Mouse (Mus musculus): ENCODE data around the gene Gria1. TPM values are rescaled to one million over a fixed set of nuclear protein-coding genes. Genes with fewer than 3 reads are reported as not detected.

The Gria1 gene
- 1 to 10 TPM; 2.8 to 3.5 TPM for total RNA-seq (2021)
- long read RNA-seq, experiment 1: 0 reads
- long read RNA-seq, experiment 2, full-length matches to known transcripts: 2 of 2 reads
- long read RNA-seq, experiment 2, partial matches to known transcripts: 0 of 2 reads
- long read RNA-seq, experiment 2, other reads (novel, unspliced or antisense): 0 of 2 reads

DNA sequence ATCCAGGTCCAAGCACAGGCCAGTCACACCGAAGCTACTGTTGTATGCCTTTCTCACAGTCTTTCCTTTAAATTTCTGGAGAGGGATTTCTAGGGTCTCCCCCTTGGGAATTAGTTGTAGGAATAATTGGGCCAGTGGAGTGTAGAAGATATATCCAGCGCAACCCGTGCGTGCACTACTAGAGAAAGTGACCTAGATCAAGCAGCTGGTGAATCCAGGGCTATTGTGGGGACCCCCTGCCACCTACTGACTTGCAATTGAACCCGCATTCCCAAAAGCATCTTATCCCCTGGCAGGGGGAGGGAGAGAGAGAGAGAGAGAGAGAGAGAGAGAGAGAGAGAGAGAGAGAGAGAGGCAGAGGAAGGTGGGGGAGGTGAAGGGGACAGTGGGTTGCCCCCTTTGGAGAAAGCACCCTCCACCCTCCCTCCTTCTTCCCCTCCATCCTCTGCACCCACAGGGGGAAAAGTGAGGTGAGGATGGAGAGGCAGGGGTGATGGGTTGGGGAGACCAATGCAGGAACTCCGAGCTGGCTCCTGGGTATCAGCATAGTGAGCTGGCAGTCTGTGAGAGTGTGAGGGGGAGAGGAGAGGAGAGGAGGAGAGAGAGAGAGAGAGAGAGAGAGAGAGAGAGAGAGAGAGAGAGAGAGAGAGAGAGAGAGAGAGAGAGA lies at the start of gene Gria1:
TSS of gene Gria1 (plus strand) at position 364 of the 667 bp plus-strand sequence.
- no peak for DNase-seq (ENCODE audit: low spot score in 2 of 2)

DNA sequence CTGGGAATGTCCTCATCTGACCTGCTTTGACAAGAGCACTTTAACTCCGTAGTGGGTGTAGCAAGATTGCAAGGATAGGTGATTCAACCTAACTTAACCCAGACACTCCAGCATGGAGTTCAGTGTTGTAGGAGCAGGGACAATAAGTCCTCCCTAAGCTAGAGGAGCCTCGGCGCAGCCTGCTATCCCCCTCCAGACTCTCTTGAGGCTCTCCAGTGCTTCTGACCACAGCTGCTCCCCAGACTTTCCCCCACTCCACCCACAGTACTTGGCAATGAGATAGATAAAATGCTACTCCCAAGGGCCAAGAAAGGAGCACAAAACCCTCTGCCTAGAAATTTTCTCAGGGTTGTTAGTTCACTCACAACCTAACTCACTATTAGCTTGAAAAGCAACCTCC lies 49.4 kb upstream of the Gria1 start:
- no peak for DNase-seq (ENCODE audit: low spot score in 2 of 2)

DNA sequence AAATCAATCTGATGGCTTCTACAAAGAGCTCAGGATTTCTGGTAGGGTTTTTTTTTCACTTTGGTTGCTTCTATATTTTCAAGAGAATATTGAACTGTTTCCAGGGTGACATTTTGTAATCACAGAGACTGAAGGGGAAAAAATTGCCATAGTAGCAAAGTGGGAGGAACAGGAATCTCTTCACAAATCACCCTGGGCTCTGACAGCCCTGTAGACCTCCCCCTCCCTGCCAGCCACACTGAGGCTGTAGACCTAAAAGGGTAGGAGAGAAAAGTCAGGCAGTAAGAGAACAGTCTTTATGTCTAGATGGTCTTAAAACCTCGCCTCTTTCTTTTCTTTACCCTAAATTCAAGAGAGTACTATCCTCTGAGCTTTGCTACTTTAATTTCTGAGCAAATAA lies 38.4 kb upstream of the Gria1 start:
- DNase-seq (ENCODE audit: low spot score in 2 of 2): no peak

DNA sequence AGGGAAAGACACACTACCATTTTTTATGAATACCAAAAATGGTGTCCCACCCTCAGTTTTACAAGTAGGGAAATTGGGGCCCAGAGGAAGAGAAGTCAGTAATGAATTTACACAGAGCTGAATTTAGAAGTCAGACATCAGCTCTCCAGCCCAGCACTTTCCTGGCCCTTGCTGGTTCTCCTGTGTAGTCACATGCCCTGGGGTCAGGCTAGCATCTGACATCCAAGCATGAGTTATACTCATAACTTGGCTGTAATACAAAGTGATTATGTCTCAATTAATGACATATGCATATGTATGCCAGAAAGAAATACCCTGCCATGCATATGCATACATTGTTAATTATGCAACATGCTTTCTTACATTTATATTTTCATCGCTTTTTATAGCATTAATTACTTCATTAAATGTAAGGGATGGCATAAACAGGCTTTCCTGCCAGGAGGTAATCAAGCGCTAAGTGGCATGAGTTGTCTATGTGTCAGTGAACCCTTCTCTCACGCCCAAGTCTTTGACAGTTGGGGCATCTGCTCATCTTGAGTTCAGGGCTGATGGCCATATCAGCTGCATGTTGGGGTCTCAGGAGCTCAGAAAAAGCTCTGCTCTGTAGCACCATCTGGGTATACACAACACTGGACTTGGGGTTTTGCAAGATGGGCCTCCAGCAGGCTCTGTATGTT lies 26.7 kb upstream of the Gria1 start:
- no peak for DNase-seq (ENCODE audit: low spot score in 2 of 2)

DNA sequence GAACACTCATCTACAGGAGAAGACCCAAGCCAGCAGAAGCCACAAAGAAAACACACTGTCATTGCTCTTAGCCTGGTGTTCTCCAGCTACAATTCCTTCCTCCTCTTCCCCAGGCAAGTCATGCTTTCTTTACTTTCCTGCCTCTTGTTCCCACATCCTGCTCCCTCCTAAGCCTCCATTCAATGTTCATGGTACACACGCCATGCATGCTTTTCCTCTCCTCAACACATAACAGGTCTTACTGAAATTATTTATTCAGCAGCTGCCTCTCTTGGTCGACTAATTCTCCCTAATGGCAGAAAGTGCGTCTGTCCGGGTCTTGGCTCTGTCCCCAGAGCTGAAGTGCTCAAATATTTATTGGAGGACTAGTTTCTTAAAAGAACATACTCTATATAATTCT lies 25.7 kb upstream of the Gria1 start:
- DNase-seq (ENCODE audit: low spot score in 2 of 2): no peak

DNA sequence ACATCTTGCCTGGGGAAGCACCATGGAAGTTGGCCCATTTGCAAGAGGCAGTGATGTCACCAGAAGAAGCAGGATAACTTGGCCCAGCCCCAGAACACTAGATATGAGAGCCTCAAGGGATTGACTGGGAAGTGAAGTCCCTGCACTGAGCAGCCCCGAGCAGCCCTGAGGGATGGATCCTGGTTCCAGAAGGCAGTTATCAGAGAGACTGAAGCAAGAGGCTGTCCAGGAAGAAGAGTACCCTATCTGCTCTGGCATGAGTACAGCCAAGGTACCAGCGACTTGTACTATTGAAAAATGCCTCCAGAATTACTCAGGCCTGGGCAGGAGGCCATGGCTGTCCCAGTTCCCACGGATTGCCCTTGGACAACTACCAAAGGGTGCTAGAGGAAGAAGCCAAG lies 11.6 kb upstream of the Gria1 start:
- DNase-seq (ENCODE audit: low spot score in 2 of 2): no peak

DNA sequence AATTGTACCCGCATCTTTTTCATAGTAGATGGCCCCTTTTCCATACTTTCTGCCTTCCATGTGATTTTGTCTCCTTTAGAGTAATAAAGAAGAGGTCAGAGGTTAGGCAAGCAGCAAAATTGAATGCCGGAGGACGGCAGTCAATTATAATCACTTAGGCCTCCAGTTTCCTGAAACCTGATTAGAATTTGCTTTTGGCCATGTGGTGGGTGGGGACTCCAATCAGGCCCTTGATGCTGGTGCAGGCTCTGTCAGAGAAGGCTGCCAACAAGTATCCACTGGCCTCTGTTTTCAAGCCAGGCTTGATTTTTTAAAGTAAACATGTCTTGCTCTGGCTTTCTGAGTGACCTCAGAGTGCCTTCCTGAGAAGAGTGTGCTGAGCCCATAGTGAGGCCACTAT lies 6.6 kb upstream of the Gria1 start:
- no peak for DNase-seq (ENCODE audit: low spot score in 2 of 2)

DNA sequence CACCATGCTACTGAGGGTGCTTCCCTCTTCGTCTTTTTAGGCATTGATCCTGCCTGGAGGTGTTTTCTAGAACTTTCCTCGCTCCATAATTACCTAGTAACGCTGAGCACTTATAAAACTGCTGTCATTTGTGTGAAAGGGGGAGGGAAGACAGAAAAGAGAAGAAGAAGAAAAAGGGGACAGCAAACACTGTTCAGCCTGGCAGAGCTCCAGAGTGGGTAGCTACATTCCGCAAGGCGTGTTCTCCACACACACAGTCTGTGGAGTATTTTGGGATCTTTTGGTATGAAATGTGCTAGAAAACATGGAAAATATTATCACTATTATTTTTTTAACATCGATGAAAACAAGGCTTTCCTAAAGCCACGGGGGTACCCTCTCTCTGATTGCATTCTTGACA lies 5.8 kb upstream of the Gria1 start:
- no peak for DNase-seq (ENCODE audit: low spot score in 2 of 2)

DNA sequence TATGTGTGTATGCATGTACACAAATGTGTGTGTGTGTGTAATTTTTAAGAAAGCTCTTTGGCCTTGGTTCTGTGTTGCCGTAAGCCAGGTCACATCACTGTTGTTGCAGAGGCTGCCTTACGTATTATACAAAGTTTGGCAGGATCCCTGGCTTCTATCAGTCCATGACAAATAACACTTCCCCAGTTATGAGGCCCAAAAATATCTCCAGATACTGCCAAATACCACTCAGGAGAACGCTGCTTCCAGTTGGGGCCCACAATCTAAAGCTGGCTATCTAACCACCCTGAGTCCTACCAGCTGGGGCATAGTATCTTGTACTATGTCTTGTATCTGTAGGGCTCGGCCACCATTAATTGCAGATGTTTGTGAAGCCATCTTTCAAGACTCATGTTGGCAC lies 3.4 kb upstream of the Gria1 start:
- DNase-seq (ENCODE audit: low spot score in 2 of 2): no peak

DNA sequence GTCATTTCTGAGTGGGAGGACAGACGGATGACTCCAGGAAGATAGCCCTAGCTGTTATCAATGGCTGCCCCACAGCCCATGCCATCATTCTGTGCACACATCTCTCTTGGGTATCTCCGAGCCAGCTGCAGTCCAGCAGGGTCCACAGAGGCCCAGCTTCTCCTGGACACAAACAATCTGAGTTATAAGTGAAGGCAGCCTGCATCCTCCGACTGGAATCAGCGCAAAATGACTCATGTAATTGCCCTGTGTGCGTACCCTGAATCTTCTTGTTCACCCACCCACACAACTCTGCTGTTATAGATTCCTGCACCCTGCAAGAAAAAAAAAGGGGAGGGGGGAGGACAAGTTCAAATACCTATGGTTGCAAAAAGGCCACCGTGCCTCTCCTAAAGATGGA lies 576 bp upstream of the Gria1 start:
- no peak for DNase-seq (ENCODE audit: low spot score in 2 of 2)

DNA sequence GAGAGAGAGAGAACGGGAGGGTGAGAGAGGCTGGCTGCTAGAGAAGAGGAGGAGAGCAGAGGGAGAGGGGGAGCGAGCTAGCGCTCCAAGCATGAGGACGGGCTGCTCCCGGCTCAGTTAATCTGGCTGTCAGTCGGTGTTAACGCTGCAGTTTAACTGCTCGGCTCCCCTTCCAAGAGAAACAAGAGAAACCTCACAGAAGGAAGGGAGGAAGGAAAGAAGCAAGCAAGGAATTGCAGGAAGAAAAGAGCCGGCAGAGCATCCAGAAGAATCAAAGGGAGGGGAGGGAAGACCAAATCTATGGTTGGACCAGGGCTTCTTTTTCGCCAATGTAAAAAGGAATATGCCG lies 478 bp downstream of the Gria1 start:
- DNase-seq (ENCODE audit: low spot score in 2 of 2): no peak

DNA sequence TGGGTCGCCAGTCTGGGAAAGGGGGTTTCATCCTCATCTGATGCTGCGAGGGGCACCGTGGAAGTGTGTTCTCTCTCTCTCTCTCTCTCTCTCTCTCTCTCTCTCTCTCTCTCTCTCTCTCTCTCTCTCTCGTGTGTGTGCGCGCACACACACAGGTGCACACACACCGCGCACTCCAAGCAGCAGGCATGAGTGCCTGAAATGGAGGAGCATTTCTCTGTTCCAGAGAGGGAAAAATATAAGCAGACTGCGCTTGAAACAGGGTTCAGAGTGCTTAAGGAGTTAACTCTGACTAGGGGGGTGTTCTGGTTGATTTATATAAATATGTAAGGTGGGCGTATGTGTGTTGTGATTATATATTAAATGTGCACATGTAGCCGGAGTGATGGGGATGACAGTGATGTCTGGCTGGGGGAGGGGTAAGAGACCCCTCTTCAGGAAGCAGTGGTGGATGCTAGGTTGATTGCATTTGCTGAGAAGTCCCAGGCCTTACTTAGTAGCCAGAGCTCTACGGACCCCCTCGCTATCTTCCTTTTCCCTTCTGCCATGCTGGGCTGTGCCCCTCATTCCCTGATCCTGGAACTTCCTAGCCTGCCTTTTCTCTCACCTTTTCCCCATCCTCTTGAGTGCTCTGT lies 1.2 kb downstream of the Gria1 start:
- DNase-seq (ENCODE audit: low spot score in 2 of 2): no peak

DNA sequence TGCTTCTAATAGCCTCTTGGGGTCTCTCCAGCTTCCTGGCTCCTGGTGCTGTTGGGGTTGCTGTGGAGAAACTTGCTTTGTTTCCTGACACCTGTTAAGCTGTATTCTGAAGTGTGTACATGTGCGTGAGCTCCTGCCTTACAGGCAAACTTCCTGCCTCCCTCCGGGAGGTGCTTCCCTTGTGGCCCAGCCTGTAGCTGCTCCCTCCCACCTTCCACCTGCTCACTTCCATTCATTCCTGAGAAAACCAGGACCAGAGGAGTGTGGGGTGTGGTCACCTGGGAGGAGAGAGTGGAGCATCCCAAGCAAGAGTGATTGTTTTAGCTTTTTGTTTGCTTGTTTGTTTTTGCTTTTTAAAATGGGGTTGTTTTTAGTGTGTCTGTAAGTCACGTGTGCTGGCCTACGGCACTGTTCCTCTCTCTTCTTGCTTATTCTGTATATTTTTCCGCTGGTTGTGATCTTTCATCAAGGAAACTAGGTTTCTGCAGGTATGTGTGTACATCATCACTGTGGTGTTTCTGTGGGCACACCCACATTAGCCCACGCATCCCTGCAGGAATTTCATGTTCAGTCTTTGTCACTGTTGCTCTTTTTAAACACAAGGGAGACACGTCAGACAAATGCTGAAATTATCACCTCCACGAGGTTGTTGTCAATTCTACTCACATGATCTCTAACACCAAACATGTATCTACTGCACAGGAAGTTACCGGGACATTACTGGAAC lies 2.4 kb downstream of the Gria1 start:
- DNase-seq (ENCODE audit: low spot score in 2 of 2): no peak

DNA sequence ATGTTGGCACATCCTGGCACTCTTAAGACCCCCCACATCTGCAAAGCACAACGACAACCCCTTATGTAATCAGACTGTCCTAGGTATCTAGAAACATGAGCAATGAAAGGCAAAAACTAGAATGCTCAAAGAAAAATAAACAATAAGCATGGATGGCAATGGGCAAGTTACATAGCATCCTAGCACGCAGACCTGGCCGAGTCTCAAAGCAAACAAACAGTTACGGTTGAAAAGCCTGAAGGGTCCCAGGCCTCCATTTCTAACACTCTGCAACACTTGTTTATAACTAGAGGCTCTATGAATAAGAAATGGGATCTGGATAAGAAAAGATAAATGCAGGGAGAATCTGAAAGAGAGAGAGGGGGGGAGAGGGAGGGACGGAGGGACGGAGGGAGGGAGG lies 3.2 kb downstream of the Gria1 start:
- no peak for DNase-seq (ENCODE audit: low spot score in 2 of 2)

DNA sequence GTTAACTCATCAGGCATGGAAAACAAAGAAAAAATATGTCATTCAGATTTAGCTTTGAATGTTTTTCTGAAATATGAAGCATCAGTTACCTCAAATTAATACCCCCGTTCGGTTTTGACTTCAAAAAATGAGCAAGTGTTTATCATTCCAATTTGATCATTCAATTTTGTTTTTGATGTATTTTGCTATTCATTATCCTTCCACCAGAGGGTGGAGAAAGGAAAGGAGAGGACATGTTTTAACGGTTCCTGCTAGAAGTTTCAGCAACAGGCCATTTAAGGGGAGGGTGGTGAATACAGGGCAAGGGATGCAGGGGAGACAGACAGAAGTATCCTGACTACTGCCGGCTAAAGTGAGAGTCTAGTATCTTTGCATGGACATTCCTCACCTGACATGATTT lies 7.3 kb downstream of the Gria1 start:
- no peak for DNase-seq (ENCODE audit: low spot score in 2 of 2)

DNA sequence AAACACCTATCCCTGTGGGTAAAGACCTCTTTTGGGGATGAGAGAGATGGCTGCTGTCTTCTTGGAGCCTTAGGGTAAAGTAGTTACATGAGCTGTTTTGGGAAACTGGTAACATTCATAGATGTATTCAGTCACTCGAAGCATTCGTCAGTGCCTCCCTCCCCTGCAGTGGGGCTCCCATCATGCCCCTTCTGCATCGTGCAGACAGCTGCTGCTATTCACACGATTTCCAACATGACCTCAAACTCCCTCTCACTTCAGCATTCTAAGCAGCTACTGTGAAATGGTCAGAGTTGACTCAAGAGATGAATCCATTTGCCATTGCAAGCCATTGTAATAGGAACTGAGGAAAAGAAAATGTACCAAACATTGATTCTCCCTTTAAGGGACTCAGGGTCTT lies 11.2 kb downstream of the Gria1 start:
- no peak for DNase-seq (ENCODE audit: low spot score in 2 of 2)

DNA sequence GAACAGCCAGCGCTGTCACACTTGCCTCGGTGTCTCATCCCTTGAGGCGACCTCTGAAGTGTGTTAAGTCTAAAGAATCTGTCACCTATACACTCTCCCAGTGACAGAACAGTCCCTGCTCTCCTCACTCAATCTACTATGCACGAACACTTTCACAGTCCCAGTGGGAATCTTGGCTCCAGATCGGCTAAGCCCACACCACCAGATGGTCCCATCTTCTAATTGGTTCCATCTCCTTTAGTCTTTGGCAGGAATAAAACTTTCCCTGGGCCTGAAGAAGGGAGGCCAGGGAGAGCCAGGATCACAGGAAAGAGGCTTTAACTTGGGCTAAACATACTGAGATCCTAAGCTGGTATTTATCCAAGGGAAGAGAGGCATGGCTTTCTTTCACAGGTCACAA lies 19.3 kb downstream of the Gria1 start:
- DNase-seq (ENCODE audit: low spot score in 2 of 2): no peak

DNA sequence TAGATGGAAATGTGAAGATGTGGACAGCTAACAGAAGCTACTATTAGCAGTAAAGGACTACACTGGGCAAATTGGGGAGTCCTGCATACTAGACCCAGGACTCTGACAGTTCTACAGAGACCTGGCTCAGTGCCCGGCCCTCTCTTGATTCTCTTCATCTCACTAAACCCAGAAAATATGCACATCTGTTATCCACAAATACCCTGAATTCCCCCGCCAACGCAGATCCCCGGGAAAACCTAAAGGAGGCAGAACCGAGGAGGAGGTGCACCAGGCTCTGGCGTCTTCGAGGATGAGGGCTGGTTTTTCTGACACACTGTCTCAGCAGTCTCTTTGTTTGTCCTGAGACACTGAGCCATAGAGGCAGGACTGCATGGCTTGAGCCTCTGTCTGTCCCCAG lies 27.6 kb downstream of the Gria1 start:
- no peak for DNase-seq (ENCODE audit: low spot score in 2 of 2)

DNA sequence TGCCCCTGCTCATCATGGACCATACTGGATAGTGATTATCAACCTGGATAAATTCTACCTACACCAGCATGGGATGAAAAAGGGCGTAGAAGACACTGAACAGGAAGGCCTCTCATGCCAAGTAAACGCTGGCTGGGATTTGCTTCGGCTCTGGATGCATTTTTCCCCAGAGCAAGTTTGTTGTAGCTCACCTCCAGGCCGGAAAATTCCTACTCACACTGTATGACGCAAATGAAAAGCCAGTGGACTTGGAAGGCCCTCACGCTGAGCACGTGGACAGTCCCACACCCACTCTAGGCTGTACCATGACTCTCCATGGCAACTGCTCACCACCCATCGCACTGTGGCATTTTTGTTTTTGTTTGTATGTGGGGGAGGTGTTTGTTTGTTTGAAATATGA lies 28.1 kb downstream of the Gria1 start:
- DNase-seq (ENCODE audit: low spot score in 2 of 2): no peak

DNA sequence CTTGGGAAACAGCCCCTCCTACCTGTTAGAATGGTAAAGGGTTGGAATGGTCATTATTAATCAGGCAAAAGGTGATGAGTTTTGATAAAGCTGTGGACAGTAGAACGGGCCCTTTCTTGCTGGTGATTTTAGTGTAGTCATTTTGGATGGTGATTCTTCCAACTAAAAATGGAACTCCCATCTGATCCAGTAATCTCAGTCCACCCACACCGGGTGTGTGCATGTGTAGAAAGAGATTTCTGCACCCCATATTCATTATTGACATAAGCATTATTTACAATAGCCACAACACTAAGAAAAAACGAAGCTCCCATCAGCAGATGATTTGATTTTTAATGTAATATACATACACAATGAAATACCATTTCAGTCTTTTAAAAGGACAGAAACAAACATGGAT lies 30.9 kb downstream of the Gria1 start:
- DNase-seq (ENCODE audit: low spot score in 2 of 2): no peak

DNA sequence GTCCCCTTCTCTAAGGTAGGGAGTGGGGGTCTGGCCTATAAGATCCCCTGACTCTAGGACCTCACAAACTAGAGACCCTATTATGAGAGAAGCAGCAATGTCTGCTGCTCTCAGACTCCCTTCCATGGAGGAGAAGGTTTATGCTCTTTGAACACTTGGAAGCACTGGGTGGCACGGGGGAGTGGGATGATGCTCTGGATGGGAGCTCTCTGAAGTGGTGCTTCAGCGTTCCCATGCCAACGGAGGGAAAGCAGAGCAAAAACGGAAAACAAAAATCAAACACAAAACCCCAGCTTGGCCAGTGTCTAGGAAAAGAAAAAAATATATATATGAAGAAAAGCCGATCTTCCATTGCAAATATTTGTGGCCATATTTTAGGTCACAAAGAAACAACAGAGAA lies 33.0 kb downstream of the Gria1 start:
- DNase-seq (ENCODE audit: low spot score in 2 of 2): no peak

Data from adrenal gland, postnatal 4 days (tissue).